Mouse (Mus musculus) stomach, postnatal 0 days (tissue): Measurements from ENCODE around the gene Necab3.

Experiments
- CTCF ChIP-seq: IDR thresholded peaks from 2 replicates; pipeline ENCODE4 v1.5.1; 2016; ENCODE audit warnings: antibody characterized with exemption, low read depth, mild to moderate bottlenecking, moderate library complexity
- EP300 ChIP-seq: optimal IDR thresholded peaks from 2 replicates; pipeline ENCODE3; 2016; ENCODE audit warnings: antibody characterized with exemption

DNA sequence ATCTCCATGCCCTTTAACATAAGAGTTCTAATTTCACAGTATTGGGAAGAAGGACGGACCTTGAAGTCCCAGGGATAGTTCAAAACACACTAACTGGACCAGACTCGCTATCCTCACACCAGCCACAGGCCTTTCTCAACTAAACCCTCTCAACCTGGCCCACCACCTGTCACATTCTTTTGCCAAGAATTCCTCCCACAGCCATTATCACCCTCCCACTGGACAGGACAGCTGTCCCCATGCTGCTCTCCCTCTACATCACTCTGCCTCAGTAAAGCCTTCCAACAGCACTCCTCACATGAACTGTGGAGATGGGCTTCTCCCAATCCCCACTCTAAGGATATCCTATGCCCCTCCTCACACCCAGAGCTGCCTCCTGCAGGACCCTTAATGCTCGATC lies 6.9 kb upstream of the Necab3 start:
- TF ChIP-seq CTCF (no peak), EP300 (no peak)
